Mouse (Mus musculus): ENCODE measurements around the gene Plk2. TPM values are rescaled to one million over a fixed set of nuclear protein-coding genes. Genes with fewer than 3 reads are reported as not detected.

Plk2 gene
- 60.7 and 68.9 TPM in 2 replicates for total RNA-seq (2017)

GRCm38 (mm10) chr13:110394291-110395178 lies at the start of gene Plk2:
Gene Plk2, plus strand, starts transcription at chr13:110395046.
- peak; percentile 78 to 81 for ATAC-seq (replicated peaks in 1 of 2; ENCODE audit: insufficient read depth in 1 of 2, low FRiP score in 2 of 2, low TSS enrichment in 1 of 2, low read depth in 1 of 2, poor library complexity in 2 of 2, severe bottlenecking in 2 of 2)

- ATAC-seq (replicated peaks in 1 of 2; ENCODE audit: insufficient read depth in 1 of 2, low FRiP score in 2 of 2, low TSS enrichment in 1 of 2, low read depth in 1 of 2, poor library complexity in 2 of 2, severe bottlenecking in 2 of 2), result peak; percentile 42 to 58; a peak in 3 of 4 replicates
Measured at GRCm38 (mm10) chr13:110346707-110347106, 48.1 kb upstream of the Plk2 start.

DNA sequence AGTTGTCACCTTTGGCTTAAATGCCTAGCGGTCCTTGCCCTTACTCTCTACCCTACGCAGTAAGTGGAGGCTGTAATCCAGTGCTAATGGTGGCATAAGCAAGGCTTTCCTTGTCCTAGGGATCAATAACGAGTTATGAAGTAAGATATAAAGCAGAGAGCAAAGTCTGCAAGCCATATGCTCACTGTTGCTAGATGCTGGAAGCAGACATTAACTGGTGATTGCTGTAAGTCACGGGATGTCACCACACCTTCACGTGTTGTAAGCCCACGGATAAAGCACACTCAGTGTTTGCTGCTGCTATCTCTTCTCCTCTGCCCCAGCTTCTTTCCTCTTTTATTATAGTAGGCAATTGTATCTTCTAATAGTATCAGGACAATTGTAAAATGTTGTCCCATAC lies 43.8 kb upstream of the Plk2 start:
- no peak for ATAC-seq (replicated peaks in 1 of 2; ENCODE audit: insufficient read depth in 1 of 2, low FRiP score in 2 of 2, low TSS enrichment in 1 of 2, low read depth in 1 of 2, poor library complexity in 2 of 2, severe bottlenecking in 2 of 2)

- peak; percentile 97 for ATAC-seq (replicated peaks in 1 of 2; ENCODE audit: insufficient read depth in 1 of 2, low FRiP score in 2 of 2, low TSS enrichment in 1 of 2, low read depth in 1 of 2, poor library complexity in 2 of 2, severe bottlenecking in 2 of 2)
Measured at GRCm38 (mm10) chr13:110356941-110357340, 37.9 kb upstream of the Plk2 start, which contains the start of gene Gapt. Gene Gapt, minus strand, starts transcription at chr13:110357199.

DNA sequence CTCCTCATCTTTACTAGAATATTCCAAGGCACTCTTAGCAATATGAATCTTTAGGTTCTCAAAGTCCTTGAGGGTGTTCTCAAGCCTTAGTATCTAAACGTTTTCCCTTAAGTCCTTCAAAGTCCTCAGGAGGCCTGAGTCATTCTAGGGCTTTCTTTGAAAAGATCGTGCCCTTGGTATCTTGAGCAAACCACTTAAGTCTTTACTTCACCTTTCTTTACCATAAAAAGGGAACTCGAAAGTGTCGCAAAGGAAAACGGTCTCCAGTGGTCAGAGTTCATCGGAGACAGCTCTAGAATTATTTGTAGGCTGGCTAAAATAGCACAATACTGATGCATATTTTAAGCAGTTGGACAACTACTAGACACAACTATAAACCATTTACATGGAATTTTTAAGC lies 31.1 kb upstream of the Plk2 start:
- peak; percentile 58 to 77 for ATAC-seq (replicated peaks in 1 of 2; ENCODE audit: insufficient read depth in 1 of 2, low FRiP score in 2 of 2, low TSS enrichment in 1 of 2, low read depth in 1 of 2, poor library complexity in 2 of 2, severe bottlenecking in 2 of 2)

DNA sequence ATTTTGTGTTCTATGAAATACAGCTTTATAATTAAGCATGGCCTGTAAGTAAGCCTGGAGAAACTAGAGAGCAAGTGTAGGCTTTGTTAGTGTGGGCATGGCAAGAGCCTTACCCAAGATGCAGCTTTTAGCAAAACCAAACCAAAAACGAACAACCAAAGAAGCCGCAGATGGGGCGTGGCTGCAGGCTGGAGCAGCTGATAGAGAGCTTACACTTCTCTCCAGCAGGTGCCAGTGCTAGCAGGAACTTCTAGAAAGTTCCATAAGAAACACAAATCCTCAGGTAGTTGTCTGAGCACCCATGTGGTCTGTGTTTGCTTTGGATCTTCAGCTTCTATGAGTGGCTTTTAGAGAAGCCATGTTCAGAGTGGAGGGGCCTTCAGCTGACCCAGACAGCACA lies 28.4 kb upstream of the Plk2 start:
- no peak for ATAC-seq (replicated peaks in 1 of 2; ENCODE audit: insufficient read depth in 1 of 2, low FRiP score in 2 of 2, low TSS enrichment in 1 of 2, low read depth in 1 of 2, poor library complexity in 2 of 2, severe bottlenecking in 2 of 2)

GRCm38 (mm10) chr13:110367961-110368555 lies 26.8 kb upstream of the Plk2 start:
- no peak for ATAC-seq (replicated peaks in 1 of 2; ENCODE audit: insufficient read depth in 1 of 2, low FRiP score in 2 of 2, low TSS enrichment in 1 of 2, low read depth in 1 of 2, poor library complexity in 2 of 2, severe bottlenecking in 2 of 2)

DNA sequence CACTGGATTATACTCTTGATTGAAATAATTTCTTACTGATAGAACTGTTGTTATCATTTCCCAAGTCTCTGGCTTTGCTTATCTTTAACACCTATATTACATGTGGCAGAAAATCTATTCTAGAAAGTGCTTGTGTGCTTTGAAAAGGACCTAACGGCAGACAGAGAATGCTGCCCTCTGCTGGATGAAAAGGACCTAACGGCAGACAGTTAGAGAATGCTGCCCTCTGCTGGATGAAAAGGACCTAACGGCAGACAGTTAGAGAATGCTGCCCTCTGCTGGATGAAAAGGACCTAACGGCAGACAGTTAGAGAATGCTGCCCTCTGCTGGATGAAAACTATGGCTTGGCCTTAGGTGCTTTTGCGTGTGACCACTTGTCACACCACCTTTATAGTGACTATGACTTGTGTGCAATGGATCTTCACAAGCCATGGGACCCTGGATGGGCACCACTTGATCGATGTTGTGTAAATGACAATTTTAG lies 26.2 kb upstream of the Plk2 start:
- ATAC-seq (replicated peaks in 1 of 2; ENCODE audit: insufficient read depth in 1 of 2, low FRiP score in 2 of 2, low TSS enrichment in 1 of 2, low read depth in 1 of 2, poor library complexity in 2 of 2, severe bottlenecking in 2 of 2), result peak; percentile 92 to 97

DNA sequence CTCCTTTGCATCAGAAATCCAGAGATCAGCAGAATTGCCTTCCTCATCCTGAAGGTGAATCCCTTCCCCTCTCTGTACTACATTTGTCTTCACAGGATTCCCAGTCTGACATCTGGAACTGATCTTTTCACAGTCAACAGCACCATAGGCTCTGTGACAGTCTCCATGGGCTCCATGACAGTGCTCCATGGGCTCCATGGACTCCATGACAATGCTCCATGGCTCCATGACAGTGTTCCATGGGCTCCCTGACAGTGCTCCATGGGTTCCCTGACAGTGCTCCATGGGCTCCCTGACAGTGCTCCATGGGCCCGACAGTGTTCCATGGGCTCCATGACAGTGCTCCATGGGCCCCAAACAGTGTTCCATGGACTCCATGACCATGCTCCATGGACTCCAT lies 25.2 kb upstream of the Plk2 start:
- ATAC-seq (replicated peaks in 1 of 2; ENCODE audit: insufficient read depth in 1 of 2, low FRiP score in 2 of 2, low TSS enrichment in 1 of 2, low read depth in 1 of 2, poor library complexity in 2 of 2, severe bottlenecking in 2 of 2), result no peak

GRCm38 (mm10) chr13:110382447-110382901 lies 12.4 kb upstream of the Plk2 start:
- peak; percentile 55 to 61; a peak in 3 of 4 replicates for ATAC-seq (replicated peaks in 1 of 2; ENCODE audit: insufficient read depth in 1 of 2, low FRiP score in 2 of 2, low TSS enrichment in 1 of 2, low read depth in 1 of 2, poor library complexity in 2 of 2, severe bottlenecking in 2 of 2)

- ATAC-seq (replicated peaks in 1 of 2; ENCODE audit: insufficient read depth in 1 of 2, low FRiP score in 2 of 2, low TSS enrichment in 1 of 2, low read depth in 1 of 2, poor library complexity in 2 of 2, severe bottlenecking in 2 of 2), result peak; percentile 92 to 95
Measured at GRCm38 (mm10) chr13:110384514-110384913, 10.3 kb upstream of the Plk2 start.

DNA sequence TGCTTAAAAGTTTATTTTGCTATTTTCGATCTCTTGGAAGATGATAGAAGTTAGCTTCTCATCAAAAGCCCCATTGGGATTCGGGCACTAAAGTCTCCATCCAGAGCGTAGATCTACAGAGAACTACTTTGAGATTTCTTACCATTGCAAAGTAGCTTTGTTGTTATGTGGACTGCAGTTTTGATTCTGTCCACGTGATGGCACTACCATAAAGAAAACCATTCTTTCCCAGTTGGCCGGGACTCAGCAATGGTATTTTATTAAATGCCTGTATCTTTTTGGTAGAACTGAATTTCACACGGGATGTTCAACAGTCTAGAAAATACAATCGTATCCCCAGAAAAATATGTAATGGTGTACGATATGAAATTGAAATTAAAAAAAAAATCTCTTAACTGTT lies 2.6 kb upstream of the Plk2 start:
- no peak for ATAC-seq (replicated peaks in 1 of 2; ENCODE audit: insufficient read depth in 1 of 2, low FRiP score in 2 of 2, low TSS enrichment in 1 of 2, low read depth in 1 of 2, poor library complexity in 2 of 2, severe bottlenecking in 2 of 2)

DNA sequence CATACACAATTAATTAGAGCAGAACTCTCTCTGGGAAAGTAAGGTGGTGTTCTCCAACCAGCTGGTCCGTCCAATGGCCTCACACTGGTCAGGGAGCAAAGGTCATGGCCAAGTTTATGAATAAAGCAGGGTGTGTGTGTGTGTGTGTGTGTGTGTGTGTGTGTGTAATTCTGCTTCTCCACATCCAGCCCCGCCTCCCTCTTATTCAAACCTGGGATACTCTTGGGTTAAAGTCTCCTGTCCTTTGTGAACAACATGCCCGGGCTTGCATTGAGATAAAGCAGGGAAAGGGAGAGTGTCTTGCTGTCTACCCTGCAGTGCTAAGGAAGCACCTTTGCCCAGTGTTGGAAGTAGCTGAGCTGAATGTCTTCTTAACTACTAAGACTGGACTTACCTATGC lies 2.2 kb upstream of the Plk2 start:
- no peak for ATAC-seq (replicated peaks in 1 of 2; ENCODE audit: insufficient read depth in 1 of 2, low FRiP score in 2 of 2, low TSS enrichment in 1 of 2, low read depth in 1 of 2, poor library complexity in 2 of 2, severe bottlenecking in 2 of 2)

GRCm38 (mm10) chr13:110395179-110395794 lies 441 bp downstream of the Plk2 start:
- ATAC-seq (replicated peaks in 1 of 2; ENCODE audit: insufficient read depth in 1 of 2, low FRiP score in 2 of 2, low TSS enrichment in 1 of 2, low read depth in 1 of 2, poor library complexity in 2 of 2, severe bottlenecking in 2 of 2), result peak in 1 of 2 experiments; percentile 23; a peak in 1 of 4 replicates

GRCm38 (mm10) chr13:110395916-110396685 lies 1.3 kb downstream of the Plk2 start:
- no peak for ATAC-seq (replicated peaks in 1 of 2; ENCODE audit: insufficient read depth in 1 of 2, low FRiP score in 2 of 2, low TSS enrichment in 1 of 2, low read depth in 1 of 2, poor library complexity in 2 of 2, severe bottlenecking in 2 of 2)

- no peak for ATAC-seq (replicated peaks in 1 of 2; ENCODE audit: insufficient read depth in 1 of 2, low FRiP score in 2 of 2, low TSS enrichment in 1 of 2, low read depth in 1 of 2, poor library complexity in 2 of 2, severe bottlenecking in 2 of 2)
Measured at GRCm38 (mm10) chr13:110397750-110398149, 2.9 kb downstream of the Plk2 start.

- ATAC-seq (replicated peaks in 1 of 2; ENCODE audit: insufficient read depth in 1 of 2, low FRiP score in 2 of 2, low TSS enrichment in 1 of 2, low read depth in 1 of 2, poor library complexity in 2 of 2, severe bottlenecking in 2 of 2), result no peak
Measured at GRCm38 (mm10) chr13:110398513-110399270, 3.8 kb downstream of the Plk2 start.

Data from hematopoietic stem cell, adult 5-6 weeks (primary cell).